8 mouse cellular contexts compared by ENCODE assay signal in the genomic region with DNA sequence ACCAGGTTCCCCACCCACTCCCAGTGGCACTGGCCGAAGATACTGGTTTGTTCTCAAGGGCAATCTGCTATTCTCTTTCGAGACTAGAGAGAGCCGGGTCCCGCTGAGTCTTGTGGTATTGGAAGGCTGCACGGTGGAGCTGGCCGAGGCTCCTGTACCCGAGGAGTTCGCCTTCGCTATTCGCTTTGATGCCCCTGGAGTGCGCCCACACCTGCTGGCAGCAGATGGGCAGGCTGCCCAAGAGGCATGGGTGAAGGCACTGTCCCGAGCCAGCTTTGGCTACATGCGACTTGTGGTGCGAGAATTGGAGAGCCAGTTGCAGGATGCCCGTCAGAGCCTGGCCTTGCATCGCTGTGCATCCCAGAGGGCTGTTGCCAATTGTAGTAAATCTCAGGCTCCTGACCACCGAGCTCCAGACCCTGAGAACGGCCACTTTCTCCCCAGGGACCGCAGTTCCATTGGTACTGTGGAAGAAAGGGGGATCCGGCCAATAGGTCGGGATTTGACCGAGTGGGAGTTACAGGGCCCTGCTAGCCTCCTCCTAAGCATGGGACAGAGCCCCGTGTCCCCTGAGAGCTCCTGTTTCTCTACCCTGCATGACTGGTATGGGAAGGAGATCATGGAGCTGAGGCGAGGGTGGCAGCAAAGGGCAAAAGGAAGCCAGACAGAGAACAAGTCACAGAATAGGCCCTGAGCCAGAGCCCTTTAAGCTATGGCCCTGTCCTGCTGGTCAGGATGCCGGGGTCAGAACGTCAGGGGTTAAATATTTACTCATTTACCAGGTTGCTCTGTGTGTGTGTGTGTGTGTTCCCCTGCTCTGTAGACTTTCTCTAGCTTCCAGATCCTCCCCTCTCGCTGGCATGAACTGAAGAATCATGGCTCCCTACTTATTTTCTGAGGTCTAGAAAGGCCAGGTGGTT. TPM values are rescaled to one million over a fixed set of nuclear protein-coding genes. Genes with fewer than 3 reads are reported as not detected.
DNase-seq lines count a peak whose midpoint lies in the region; ATAC-seq lines count a peak whose summit lies in the region.

No protein-coding gene starts in this region.

- H3K4me1 ChIP-seq in erythroblast, embryonic 14.5 days (ENCODE audit: control insufficient read depth) = peaks cover 88% of the 10 kb centered on the region
- peaks cover 87% of the 10 kb centered on the region for H3K4me1 ChIP-seq in megakaryocyte, embryonic 14.5 days
- H3K4me1 ChIP-seq in liver, embryonic 15.5 days (replicated peaks) = peaks cover 87% of the 10 kb centered on the region
- H3K4me1 ChIP-seq in neural tube, embryonic 15.5 days = peaks cover 36% of the 10 kb centered on the region

- DNase-seq in kidney, adult 9 months = peak; percentile 85
- DNase-seq in adrenal gland, postnatal 14 days = no peak

- peak overlapping the region; percentile 83 for H3K9ac ChIP-seq in liver, embryonic 15.5 days
- no peak overlapping the region for H3K9ac ChIP-seq in neural tube, embryonic 15.5 days (replicated peaks)

- H3K36me3 ChIP-seq in erythroblast, embryonic 14.5 days (ENCODE audit: control insufficient read depth) = peaks cover 58% of the 10 kb centered on the region
- peaks cover 37% of the 10 kb centered on the region for H3K36me3 ChIP-seq in megakaryocyte, embryonic 14.5 days (replicated peaks; ENCODE audit: low read length)
- H3K36me3 ChIP-seq in liver, embryonic 15.5 days (replicated peaks) = peaks cover 39% of the 10 kb centered on the region
- peaks cover 10% of the 10 kb centered on the region for H3K36me3 ChIP-seq in neural tube, embryonic 15.5 days

- peak overlapping the region; percentile 91 for H3K4me3 ChIP-seq in erythroblast, embryonic 14.5 days (replicated peaks)
- peak overlapping the region; percentile 50 for H3K4me3 ChIP-seq in megakaryocyte, embryonic 14.5 days (replicated peaks)
- H3K4me3 ChIP-seq in liver, embryonic 15.5 days (replicated peaks) = peak overlapping the region; percentile 71
- H3K4me3 ChIP-seq in neural tube, embryonic 15.5 days (replicated peaks) = no peak overlapping the region

- 82% methylated on average over 27 of the region's 27 CpGs for WGBS in liver, embryonic 15.5 days (ENCODE audit: insufficient replicate concordance)
- 87% methylated on average over 27 of the region's 27 CpGs for WGBS in neural tube, embryonic 15.5 days

- peak overlapping the region; percentile 84 for H3K4me2 ChIP-seq in liver, embryonic 15.5 days
- H3K4me2 ChIP-seq in neural tube, embryonic 15.5 days = no peak overlapping the region

- no peak for ATAC-seq in erythroblast, adult 5-6 weeks (replicated peaks; ENCODE audit: low FRiP score, poor library complexity, severe bottlenecking)
- ATAC-seq in megakaryocyte, adult 5-6 weeks (ENCODE audit: poor library complexity, severe bottlenecking) = no peak
- no peak for ATAC-seq in liver, embryonic 15.5 days (ENCODE audit: insufficient read depth)
- no peak for ATAC-seq in neural tube, embryonic 15.5 days (ENCODE audit: low FRiP score)

- H3K27me3 ChIP-seq in erythroblast, embryonic 14.5 days (ENCODE audit: control insufficient read depth) = no peaks in the 10 kb centered on the region
- H3K27me3 ChIP-seq in megakaryocyte, embryonic 14.5 days (replicated peaks) = no peaks in the 10 kb centered on the region
- no peaks in the 10 kb centered on the region for H3K27me3 ChIP-seq in liver, embryonic 15.5 days
- peaks cover 14% of the 10 kb centered on the region for H3K27me3 ChIP-seq in neural tube, embryonic 15.5 days (replicated peaks)

- H3K27ac ChIP-seq in liver, embryonic 15.5 days (replicated peaks) = peak overlapping the region; percentile 100
- H3K27ac ChIP-seq in neural tube, embryonic 15.5 days (replicated peaks) = no peak overlapping the region

- H3K9me3 ChIP-seq in erythroblast, embryonic 14.5 days (ENCODE audit: control insufficient read depth, low read length) = peaks cover 2% of the 10 kb centered on the region; the same call in 1 of the 2 replicates
- H3K9me3 ChIP-seq in megakaryocyte, embryonic 14.5 days = peaks cover 5% of the 10 kb centered on the region; the same call in 1 of the 2 replicates
- H3K9me3 ChIP-seq in liver, embryonic 15.5 days (replicated peaks) = no peaks in the 10 kb centered on the region
- H3K9me3 ChIP-seq in neural tube, embryonic 15.5 days (replicated peaks) = no peaks in the 10 kb centered on the region

RNA-seq across cellular contexts. Expression of a gene that starts 4.9 kb away (rescaled TPM):
- polyA plus RNA-seq in erythroblast, embryonic 14.5 days (2012) = 17.6 and 17.8 TPM in 2 replicates
- 91.5 and 150 TPM in 2 replicates for total RNA-seq in erythroblast, adult 5-6 weeks (2015; ENCODE audit: low replicate concordance)
- 42.7 and 69.4 TPM in 2 replicates for total RNA-seq in erythroblast, adult 5-6 weeks (2017; ENCODE audit: low replicate concordance)
- 118 and 198 TPM in 2 replicates for polyA plus RNA-seq in megakaryocyte, embryonic 14.5 days (2012; ENCODE audit: insufficient read depth, low replicate concordance)
- total RNA-seq in megakaryocyte, adult 5-6 weeks (2015) = 226 and 229 TPM in 2 replicates
- 123 and 170 TPM in 2 replicates for total RNA-seq in megakaryocyte, adult 5-6 weeks (2017)
- polyA plus RNA-seq in liver, embryonic 15.5 days (2015; fragmentation: Nextera tagmentation; extraction: Ambion mirVana) = 176 TPM in 2 replicates
- 392 and 440 TPM in 2 replicates for polyA plus RNA-seq in neural tube, embryonic 15.5 days (2015; fragmentation: Nextera tagmentation; extraction: Ambion mirVana)
- total RNA-seq in adrenal gland, postnatal 14 days (2021) = 177 and 179 TPM in 2 replicates

RNA-seq across cellular contexts. Expression of a gene that starts 4.9 kb away (rescaled TPM):
- 1.8 and 2.3 TPM in 2 replicates for polyA plus RNA-seq in erythroblast, embryonic 14.5 days (2012)
- total RNA-seq in erythroblast, adult 5-6 weeks (2015; ENCODE audit: low replicate concordance) = 22.7 and 44.9 TPM in 2 replicates
- 79.0 and 86.0 TPM in 2 replicates for total RNA-seq in erythroblast, adult 5-6 weeks (2017; ENCODE audit: low replicate concordance)
- 1.2 and 5.5 TPM in 2 replicates for polyA plus RNA-seq in megakaryocyte, embryonic 14.5 days (2012; ENCODE audit: insufficient read depth, low replicate concordance)
- total RNA-seq in megakaryocyte, adult 5-6 weeks (2015) = 2.4 and 2.7 TPM in 2 replicates
- 3.5 and 3.7 TPM in 2 replicates for total RNA-seq in megakaryocyte, adult 5-6 weeks (2017)
- 43.9 and 47.9 TPM in 2 replicates for polyA plus RNA-seq in liver, embryonic 15.5 days (2015; fragmentation: Nextera tagmentation; extraction: Ambion mirVana)
- polyA plus RNA-seq in neural tube, embryonic 15.5 days (2015; fragmentation: Nextera tagmentation; extraction: Ambion mirVana) = 2.4 and 6.6 TPM in 2 replicates
- 1.8 and 2.1 TPM in 2 replicates for total RNA-seq in adrenal gland, postnatal 14 days (2021)

RNA-seq across cellular contexts. Expression of a gene that starts 4.9 kb away (rescaled TPM):
- 17.6 and 23.0 TPM in 2 replicates for polyA plus RNA-seq in erythroblast, embryonic 14.5 days (2012)
- total RNA-seq in erythroblast, adult 5-6 weeks (2015; ENCODE audit: low replicate concordance) = 49.5 and 74.2 TPM in 2 replicates
- total RNA-seq in erythroblast, adult 5-6 weeks (2017; ENCODE audit: low replicate concordance) = 22.7 and 56.3 TPM in 2 replicates
- 280 and 641 TPM in 2 replicates for polyA plus RNA-seq in megakaryocyte, embryonic 14.5 days (2012; ENCODE audit: insufficient read depth, low replicate concordance)
- total RNA-seq in megakaryocyte, adult 5-6 weeks (2015) = 159 and 162 TPM in 2 replicates
- 145 and 160 TPM in 2 replicates for total RNA-seq in megakaryocyte, adult 5-6 weeks (2017)
- polyA plus RNA-seq in liver, embryonic 15.5 days (2015; fragmentation: Nextera tagmentation; extraction: Ambion mirVana) = 43.4 and 48.6 TPM in 2 replicates
- polyA plus RNA-seq in neural tube, embryonic 15.5 days (2015; fragmentation: Nextera tagmentation; extraction: Ambion mirVana) = 33.4 and 41.8 TPM in 2 replicates
- total RNA-seq in adrenal gland, postnatal 14 days (2021) = 59.5 and 62.1 TPM in 2 replicates

RNA-seq across cellular contexts. Expression of a gene that starts 10.5 kb away (rescaled TPM):
- polyA plus RNA-seq in erythroblast, embryonic 14.5 days (2012) = 28.3 and 30.8 TPM in 2 replicates
- 34.2 and 88.6 TPM in 2 replicates for total RNA-seq in erythroblast, adult 5-6 weeks (2015; ENCODE audit: low replicate concordance)
- total RNA-seq in erythroblast, adult 5-6 weeks (2017; ENCODE audit: low replicate concordance) = 55.3 and 85.6 TPM in 2 replicates
- polyA plus RNA-seq in megakaryocyte, embryonic 14.5 days (2012; ENCODE audit: insufficient read depth, low replicate concordance) = 274 and 631 TPM in 2 replicates
- 254 and 294 TPM in 2 replicates for total RNA-seq in megakaryocyte, adult 5-6 weeks (2015)
- total RNA-seq in megakaryocyte, adult 5-6 weeks (2017) = 138 and 158 TPM in 2 replicates
- polyA plus RNA-seq in liver, embryonic 15.5 days (2015; fragmentation: Nextera tagmentation; extraction: Ambion mirVana) = 272 and 310 TPM in 2 replicates
- 409 and 417 TPM in 2 replicates for polyA plus RNA-seq in neural tube, embryonic 15.5 days (2015; fragmentation: Nextera tagmentation; extraction: Ambion mirVana)
- total RNA-seq in adrenal gland, postnatal 14 days (2021) = 659 and 675 TPM in 2 replicates

RNA-seq across cellular contexts. Expression of a gene that starts 36.4 kb away (rescaled TPM):
- polyA plus RNA-seq in erythroblast, embryonic 14.5 days (2012) = 0.08 TPM in 1 of 2 replicates, not detected in the other
- total RNA-seq in erythroblast, adult 5-6 weeks (2015; ENCODE audit: low replicate concordance) = not detected in 2 replicates
- total RNA-seq in erythroblast, adult 5-6 weeks (2017; ENCODE audit: low replicate concordance) = 0.26 TPM in 1 of 2 replicates, not detected in the other
- polyA plus RNA-seq in megakaryocyte, embryonic 14.5 days (2012; ENCODE audit: insufficient read depth, low replicate concordance) = 0.13 TPM in 1 of 2 replicates, not detected in the other
- 0.39 TPM in 1 of 2 replicates, not detected in the other for total RNA-seq in megakaryocyte, adult 5-6 weeks (2015)
- total RNA-seq in megakaryocyte, adult 5-6 weeks (2017) = 0.37 TPM in 1 of 2 replicates, not detected in the other
- 17.7 and 19.1 TPM in 2 replicates for polyA plus RNA-seq in liver, embryonic 15.5 days (2015; fragmentation: Nextera tagmentation; extraction: Ambion mirVana)
- 2.1 and 3.3 TPM in 2 replicates for polyA plus RNA-seq in neural tube, embryonic 15.5 days (2015; fragmentation: Nextera tagmentation; extraction: Ambion mirVana)
- total RNA-seq in adrenal gland, postnatal 14 days (2021) = 37.0 and 37.9 TPM in 2 replicates
